Mouse (Mus musculus) left cerebral cortex, adult 2 months (tissue): Measurements from ENCODE around the gene Umps. TPM values are rescaled to one million over a fixed set of nuclear protein-coding genes. Genes with fewer than 3 reads are reported as not detected.

ENCODE experiments used
- DNase-seq, 2 experiments: peaks; one replicate each; pipeline ENCODE4 v3.0.0; 2021 to 2022; ENCODE audit warnings: low spot score in 2 of 2, mixed read lengths in 1 of 2; ENCODE audit errors: extremely low spot score in 1 of 2
- H3K27ac ChIP-seq: fragments of 200-600 bp; 2 replicates; pipeline ENCODE4 v1.8.1; 2022
- H3K4me3 ChIP-seq: fragments of 200-600 bp; 2 replicates; pipeline ENCODE4 v1.8.1; 2022
- CTCF ChIP-seq: fragments of 200-600 bp; IDR thresholded peaks from 2 replicates; pipeline ENCODE4 v1.8.1; 2022; ENCODE audit warnings: antibody characterized with exemption, mild to moderate bottlenecking, moderate library complexity
- intact Hi-C: fragments of 180-260 bp; cut with DNase I; formaldehyde crosslinking; loops from one replicate; pipeline ENCODE4 v1.15.1; 2025
- long read RNA-seq, 2 experiments: library from polyadenylated mRNA; stranded (forward); transcript quantifications; one replicate each; pipeline ENCODE4 v2.0.0; 2021; ENCODE audit warnings: borderline mapping rate in 2 of 2
- total RNA-seq, 2 experiments: library from RNA; stranded (reverse); gene quantifications; 2 replicates each; pipeline ENCODE4 v1.2.3; 2021

Umps gene
- 10 to 100 TPM; 14.4 to 15.0 TPM for total RNA-seq
- long read RNA-seq, experiment 1, transcript Umps-201 (6 exons, 3,484 nt): major isoform, 19 of 24 reads
- long read RNA-seq, experiment 1, partial matches to known transcripts: 1 of 24 reads
- long read RNA-seq, experiment 1, other reads (novel, unspliced or antisense): 2 of 24 reads
- long read RNA-seq, experiment 2, transcript Umps-201 (6 exons, 3,484 nt): major isoform, 11 of 15 reads
- long read RNA-seq, experiment 2, partial matches to known transcripts: 1 of 15 reads
- long read RNA-seq, experiment 2, other reads (novel, unspliced or antisense): 2 of 15 reads

GRCm38 (mm10) chr16:33966538-33967282, at the start of gene Umps:
Gene Umps (minus strand): TSS chr16:33967038.
- intact Hi-C loops: no loop called here
- Histone ChIP-seq H3K27ac (peak within 1 kb of the TSS; percentile 78), H3K4me3 (peak within 1 kb of the TSS; percentile 65)
- TF ChIP-seq CTCF: no peak
- peak; percentile 82 to 83 for DNase-seq

GRCm38 (mm10) chr16:34011991-34012845, 45.4 kb upstream of the Umps start:
- no peak overlapping the region for H3K4me3 ChIP-seq
- no peak overlapping the region for H3K27ac ChIP-seq
- no peak for DNase-seq
- intact Hi-C loops: no loop called here
- no peak for TF ChIP-seq CTCF

GRCm38 (mm10) chr16:34009567-34009966, 42.7 kb upstream of the Umps start:
- Histone ChIP-seq H3K27ac (no peak overlapping the region), H3K4me3 (no peak overlapping the region)
- intact Hi-C loops: no loop called here
- TF ChIP-seq CTCF: no peak; the same call in 1 of the 2 replicates
- no peak for DNase-seq

DNA sequence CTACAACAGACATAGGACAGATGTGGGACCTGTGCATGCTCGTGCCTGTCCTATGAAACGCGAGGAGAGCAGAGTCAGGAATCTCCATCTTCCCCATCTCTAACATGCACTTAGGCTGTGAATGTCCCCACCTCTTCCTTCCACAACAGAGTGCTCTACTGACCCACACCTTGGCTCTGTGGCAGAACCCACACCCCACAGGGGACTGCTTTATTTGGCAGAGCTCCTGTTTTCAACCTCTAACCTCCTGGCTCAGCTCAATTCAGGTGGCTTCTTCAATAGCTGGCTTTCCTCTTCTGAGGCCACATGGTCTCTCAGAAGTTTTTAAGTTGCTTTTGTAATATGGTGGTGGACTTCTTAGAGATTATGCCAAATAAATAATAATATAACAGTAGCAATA, 39.1 kb upstream of the Umps start:
- no peak for DNase-seq
- intact Hi-C loops: no loop called here
- no peak overlapping the region for H3K27ac ChIP-seq
- no peak for TF ChIP-seq CTCF
- no peak overlapping the region for H3K4me3 ChIP-seq

DNA sequence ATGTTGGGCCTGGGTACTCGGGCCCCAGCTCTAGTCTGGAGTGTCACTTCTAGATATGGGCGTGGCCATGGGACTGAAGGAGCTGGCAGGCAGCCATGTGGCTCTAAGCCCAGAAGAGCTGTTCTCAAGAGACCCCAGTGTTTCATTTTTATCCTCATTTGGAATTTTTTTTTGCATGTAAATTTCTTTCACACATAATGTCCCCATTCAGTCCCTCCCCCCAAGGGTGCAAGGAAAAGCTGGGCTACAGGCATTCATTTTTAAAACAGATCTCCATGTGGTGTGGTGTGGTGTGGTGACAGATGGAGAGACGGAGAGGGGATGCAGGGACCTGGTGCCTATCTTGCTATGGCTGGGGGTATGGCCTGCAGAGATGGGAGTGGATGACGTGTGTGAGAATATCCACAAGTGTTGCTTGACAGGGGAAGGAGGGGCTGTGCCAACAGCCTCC, 37.3 kb upstream of the Umps start:
- Histone ChIP-seq H3K4me3 (no peak overlapping the region), H3K27ac (no peak overlapping the region)
- TF ChIP-seq CTCF: no peak
- no peak for DNase-seq
- intact Hi-C loops: no loop called here

GRCm38 (mm10) chr16:34003566-34004127, 36.8 kb upstream of the Umps start:
- Histone ChIP-seq H3K27ac (no peak overlapping the region), H3K4me3 (no peak overlapping the region)
- TF ChIP-seq CTCF: no peak
- DNase-seq: no peak
- intact Hi-C loops: no loop called here

GRCm38 (mm10) chr16:34000715-34001114, 33.9 kb upstream of the Umps start:
- TF ChIP-seq CTCF: no peak
- DNase-seq: no peak
- no peak overlapping the region for H3K27ac ChIP-seq
- no peak overlapping the region for H3K4me3 ChIP-seq
- intact Hi-C loops: no loop called here

DNA sequence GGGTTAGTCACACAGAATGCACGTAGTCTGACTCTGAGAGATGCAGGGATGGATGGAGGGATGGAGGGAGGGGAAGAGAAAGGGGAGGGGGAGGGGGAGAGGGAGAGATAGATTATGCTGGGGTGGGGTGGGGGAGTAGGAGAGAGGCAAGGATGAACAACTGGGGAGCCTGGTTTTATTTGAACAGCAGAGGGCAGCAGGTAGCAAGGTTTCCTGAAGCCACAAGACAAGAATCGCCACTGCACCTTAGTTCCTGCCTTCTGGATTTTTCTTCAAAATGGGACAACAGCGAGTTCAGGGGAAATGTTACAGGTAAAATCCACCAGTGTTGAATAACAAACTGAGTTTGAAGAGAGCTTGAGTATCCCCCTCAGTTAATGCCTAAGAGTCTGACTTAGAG, 32.5 kb upstream of the Umps start:
- intact Hi-C loops: loop anchor here (1.0 to 5.0 kb wide), 2 partner anchors 98 to 115 kb away; no protein-coding TSS in a partner anchor
- peak; percentile 44 to 63 for DNase-seq
- Histone ChIP-seq H3K4me3 (no peak overlapping the region), H3K27ac (no peak overlapping the region)
- peak; percentile 63 for TF ChIP-seq CTCF

GRCm38 (mm10) chr16:33998011-33998410, 31.2 kb upstream of the Umps start:
- TF ChIP-seq CTCF: no peak
- intact Hi-C loops: loop anchor here (5.0 kb wide), 1 partner anchor 99 kb away; no protein-coding TSS in a partner anchor
- H3K27ac ChIP-seq: no peak overlapping the region

DNA sequence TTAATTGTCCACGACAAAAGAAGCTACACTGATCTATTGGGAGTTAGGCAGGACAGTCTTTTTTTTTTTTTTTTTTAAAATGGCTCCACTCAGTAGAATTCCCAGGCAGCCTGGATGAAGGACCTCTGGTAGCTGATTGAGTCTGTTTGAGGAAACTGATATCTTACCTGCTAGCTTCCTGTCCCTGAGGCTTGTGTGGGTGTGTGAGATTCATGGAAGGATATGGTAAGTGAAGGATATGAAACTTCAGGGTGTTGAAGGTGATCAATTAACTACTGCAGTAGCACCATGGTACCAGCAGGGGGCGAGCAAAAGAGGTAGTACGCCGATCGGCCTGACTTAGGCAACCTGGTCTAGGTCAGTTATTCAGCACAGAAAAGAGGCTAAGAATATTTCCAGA, 29.2 kb upstream of the Umps start:
- DNase-seq: peak; percentile 43 to 46
- Histone ChIP-seq H3K27ac (no peak overlapping the region), H3K4me3 (no peak overlapping the region)
- peak; percentile 77 for TF ChIP-seq CTCF
- intact Hi-C loops: loop anchor here (5.0 kb wide), 1 partner anchor 101 kb away; no protein-coding TSS in a partner anchor

More at GRCm38 (mm10) chr16:33998011-33998410, 31.2 kb upstream of the Umps start:
- DNase-seq: no peak
- H3K4me3 ChIP-seq: no peak overlapping the region

GRCm38 (mm10) chr16:33995496-33995895, 28.7 kb upstream of the Umps start:
- TF ChIP-seq CTCF: no peak
- Histone ChIP-seq H3K4me3 (no peak overlapping the region), H3K27ac (no peak overlapping the region)
- intact Hi-C loops: loop anchor here (5.0 kb wide), 1 partner anchor 102 kb away; no protein-coding TSS in a partner anchor
- DNase-seq: no peak
